Mouse (Mus musculus) MEL (cell line): ENCODE measurements around the gene Serpinb8. TPM values are rescaled to one million over a fixed set of nuclear protein-coding genes. Genes with fewer than 3 reads are reported as not detected.

ENCODE experiments used
- DNase-seq: peaks from one replicate; pipeline ENCODE4 v3.0.0; 2011; ENCODE audit warnings: low read depth, low spot score
- H3K27ac ChIP-seq: 2 replicates; pipeline ENCODE4 v1.5.1; 2012; ENCODE audit warnings: low read depth, mild to moderate bottlenecking, control low read depth, low read length, moderate library complexity; ENCODE audit not compliant: control insufficient read depth
- H3K27me3 ChIP-seq, 2 experiments: fragments of 150-350 bp in 1 of 2; sonication (generic) in 1 of 2; 2 replicates each; pipeline ENCODE4 v1.6.1; 2012; ENCODE audit warnings: low read length in 2 of 2, mild to moderate bottlenecking in 2 of 2, improper control_type of control experiment in 1 of 2, moderate library complexity in 1 of 2; ENCODE audit not compliant: insufficient read depth in 2 of 2, control insufficient read depth in 1 of 2
- H3K36me3 ChIP-seq, 2 experiments: 2 replicates each; pipeline ENCODE4 v1.6.1; 2012 to 2014; ENCODE audit warnings: low read length in 2 of 2, improper control_type of control experiment in 1 of 2, inconsistent platforms in 1 of 2, mild to moderate bottlenecking in 1 of 2; ENCODE audit not compliant: insufficient read depth in 2 of 2, control insufficient read depth in 1 of 2
- H3K4me1 ChIP-seq, 2 experiments: fragments of 150-350 bp in 1 of 2; sonication (generic) in 1 of 2; 2 replicates each; pipeline ENCODE4 v1.6.1; 2012; ENCODE audit warnings: low read length in 2 of 2, improper control_type of control experiment in 1 of 2, mild to moderate bottlenecking in 1 of 2; ENCODE audit not compliant: insufficient read depth in 2 of 2, control insufficient read depth in 1 of 2
- H3K4me3 ChIP-seq, 2 experiments: fragments of 150-350 bp in 1 of 2; sonication (generic) in 1 of 2; 2 replicates each; pipeline ENCODE4 v1.5.1; 2012; ENCODE audit warnings: low read depth in 2 of 2, low read length in 2 of 2, mild to moderate bottlenecking in 2 of 2, moderate library complexity in 2 of 2, control low read depth in 1 of 2, improper control_type of control experiment in 1 of 2; ENCODE audit not compliant: control insufficient read depth in 1 of 2, insufficient read depth in 1 of 2
- H3K79me2 ChIP-seq: 2 replicates; pipeline ENCODE4 v1.6.1; 2012; ENCODE audit warnings: mild to moderate bottlenecking, low read length, moderate library complexity; ENCODE audit not compliant: control insufficient read depth, poor library complexity, insufficient read depth
- H3K9ac ChIP-seq: 2 replicates; pipeline ENCODE4 v1.6.1; 2012; ENCODE audit warnings: low read depth, mild to moderate bottlenecking, control low read depth, low read length, moderate library complexity; ENCODE audit not compliant: control insufficient read depth, poor library complexity, severe bottlenecking
- H3K9me3 ChIP-seq: fragments of 150-350 bp; sonication (generic); replicated peaks from 2 replicates; pipeline ENCODE4 v1.6.1; 2012; ENCODE audit warnings: mild to moderate bottlenecking, low read length, improper control_type of control experiment, moderate library complexity; ENCODE audit not compliant: insufficient read depth
- CHD1 ChIP-seq: IDR thresholded peaks from 2 replicates; pipeline ENCODE4 v1.6.1; 2012; ENCODE audit warnings: low read depth, mild to moderate bottlenecking, inconsistent platforms, low read length, improper control_type of control experiment
- CHD2 ChIP-seq: IDR thresholded peaks from 2 replicates; pipeline ENCODE4 v1.6.1; 2011; ENCODE audit warnings: low read length, improper control_type of control experiment
- CTCF ChIP-seq, 3 experiments: IDR thresholded peaks in 2 of 3; conservative IDR thresholded peaks in 1 of 3; 2 replicates each; pipeline ENCODE4 v1.5.1; 2011 to 2012; ENCODE audit warnings: low read length in 3 of 3, low read depth in 2 of 3, mild to moderate bottlenecking in 2 of 3, improper control_type of control experiment in 1 of 3, inconsistent platforms in 1 of 3, mixed read lengths in 1 of 3, moderate library complexity in 1 of 3; ENCODE audit not compliant: control insufficient read depth in 1 of 3, insufficient read depth in 1 of 3, poor library complexity in 1 of 3, severe bottlenecking in 1 of 3
- ELF1 ChIP-seq: IDR thresholded peaks from 2 replicates; pipeline ENCODE4 v1.6.1; 2014; ENCODE audit warnings: low read depth, mild to moderate bottlenecking, inconsistent platforms, low read length, improper control_type of control experiment, moderate library complexity
- GATA1 ChIP-seq: IDR thresholded peaks from 2 replicates; pipeline ENCODE4 v1.6.1; 2011; ENCODE audit warnings: low read depth, low read length, improper control_type of control experiment
- JUND ChIP-seq: IDR thresholded peaks from 2 replicates; pipeline ENCODE4 v1.6.1; 2011; ENCODE audit warnings: low read depth, mild to moderate bottlenecking, improper control_type of control experiment, low read length
- KAT2A ChIP-seq: conservative IDR thresholded peaks from 2 replicates; pipeline ENCODE4 v1.6.1; 2012; ENCODE audit warnings: low read depth, low read length, improper control_type of control experiment, inconsistent platforms
- MAFK ChIP-seq: IDR thresholded peaks from 2 replicates; pipeline ENCODE4 v1.6.1; 2011; ENCODE audit warnings: low read depth, mild to moderate bottlenecking, low read length, improper control_type of control experiment, borderline replicate concordance
- MAX ChIP-seq: IDR thresholded peaks from 2 replicates; pipeline ENCODE4 v1.6.1; 2011; ENCODE audit warnings: low read length, improper control_type of control experiment
- MAZ ChIP-seq: IDR thresholded peaks from 2 replicates; pipeline ENCODE4 v1.6.1; 2012; ENCODE audit warnings: low read depth, mild to moderate bottlenecking, inconsistent platforms, low read length, improper control_type of control experiment
- MYB ChIP-seq: IDR thresholded peaks from 2 replicates; pipeline ENCODE4 v1.6.1; 2011; ENCODE audit warnings: mild to moderate bottlenecking, low read depth, low read length, improper control_type of control experiment
- MYC ChIP-seq: IDR thresholded peaks from 2 replicates; pipeline ENCODE4 v1.6.1; 2011; ENCODE audit warnings: low read depth, mild to moderate bottlenecking, low read length, improper control_type of control experiment, moderate library complexity
- NRF1 ChIP-seq: IDR thresholded peaks from 2 replicates; pipeline ENCODE4 v1.6.1; 2014; ENCODE audit warnings: low read depth, mild to moderate bottlenecking, inconsistent platforms, low read length, improper control_type of control experiment, moderate library complexity; ENCODE audit not compliant: poor library complexity, insufficient read depth, severe bottlenecking
- POLR2A ChIP-seq, 2 experiments: IDR thresholded peaks; 2 replicates each; pipeline ENCODE4 v1.6.1; 2011 to 2012; ENCODE audit warnings: low read length in 2 of 2, mild to moderate bottlenecking in 2 of 2, control low read depth in 1 of 2, improper control_type of control experiment in 1 of 2, low read depth in 1 of 2, moderate library complexity in 1 of 2; ENCODE audit not compliant: control insufficient read depth in 1 of 2, insufficient read depth in 1 of 2, poor library complexity in 1 of 2
- POLR2AphosphoS2 ChIP-seq: IDR thresholded peaks from 2 replicates; pipeline ENCODE4 v1.6.1; 2011; ENCODE audit warnings: low read length, improper control_type of control experiment
- RAD21 ChIP-seq: IDR thresholded peaks from 2 replicates; pipeline ENCODE4 v1.6.1; 2011; ENCODE audit warnings: mild to moderate bottlenecking, low read depth, low read length, improper control_type of control experiment
- RCOR1 ChIP-seq: IDR thresholded peaks from 2 replicates; pipeline ENCODE4 v1.6.1; 2012; ENCODE audit warnings: low read depth, mild to moderate bottlenecking, inconsistent platforms, low read length, improper control_type of control experiment
- SMC3 ChIP-seq: IDR thresholded peaks from 2 replicates; pipeline ENCODE4 v1.6.1; 2011; ENCODE audit warnings: low read depth, low read length, improper control_type of control experiment
- TBP ChIP-seq: IDR thresholded peaks from 2 replicates; pipeline ENCODE4 v1.8.0; 2011; ENCODE audit warnings: low read depth, low read length, improper control_type of control experiment
- TCF12 ChIP-seq: IDR thresholded peaks from 2 replicates; pipeline ENCODE4 v1.6.1; 2014; ENCODE audit warnings: low read depth, mild to moderate bottlenecking, inconsistent platforms, low read length, improper control_type of control experiment, moderate library complexity
- USF2 ChIP-seq, 2 experiments: IDR thresholded peaks; 2 replicates each; pipeline ENCODE4 v1.6.1; 2011 to 2012; ENCODE audit warnings: improper control_type of control experiment in 2 of 2, low read length in 2 of 2, borderline replicate concordance in 1 of 2, inconsistent platforms in 1 of 2, low read depth in 1 of 2, mild to moderate bottlenecking in 1 of 2; ENCODE audit not compliant: insufficient read depth in 1 of 2
- ZKSCAN1 ChIP-seq: IDR thresholded peaks from 2 replicates; pipeline ENCODE4 v1.6.1; 2012; ENCODE audit warnings: low read depth, mild to moderate bottlenecking, inconsistent platforms, low read length, improper control_type of control experiment, moderate library complexity
- ZMIZ1 ChIP-seq: IDR thresholded peaks from 2 replicates; pipeline ENCODE4 v1.6.1; 2012; ENCODE audit warnings: low read depth, mild to moderate bottlenecking, inconsistent platforms, low read length, improper control_type of control experiment, moderate library complexity
- ZNF384 ChIP-seq: IDR thresholded peaks from 2 replicates; pipeline ENCODE4 v1.6.1; 2012; ENCODE audit warnings: low read depth, mild to moderate bottlenecking, inconsistent platforms, low read length, improper control_type of control experiment
- polyA plus RNA-seq, 2 experiments: library from polyadenylated mRNA; stranded (reverse) in 1 of 2; unstranded in 1 of 2; fragments of >175 nt in 1 of 2; fragments of >200 nt in 1 of 2; gene quantifications; 2 replicates each; pipeline versions ENCODE4 v1.2.1 to v1.2.4; 2012; ENCODE audit warnings: low replicate concordance in 2 of 2, low read depth in 1 of 2; ENCODE audit not compliant: insufficient read length in 2 of 2, insufficient read depth in 1 of 2, missing spikeins in 1 of 2
- total RNA-seq: library from RNA; depleted of rRNA; stranded (reverse); fragments of 300-350 nt; gene quantifications from 2 replicates; pipeline ENCODE4 v1.2.3, GENCODE M21; 2012; rRNA removed

Serpinb8 gene
- total RNA-seq (not detected in 2 replicates), polyA plus RNA-seq (not detected)

- no peak for DNase-seq
- Histone ChIP-seq H3K27ac (no peak within 1 kb of the TSS), H3K4me3 (no peak within 1 kb of the TSS)
These were observed at the start of gene Serpinb8 for GRCm38 (mm10) chr1:107589691-107590470. TSS of gene Serpinb8 (plus strand) at chr1:107590006.

GRCm38 (mm10) chr1:107559494-107559893, 30.3 kb upstream of the Serpinb8 start:
- Histone ChIP-seq H3K27ac (no peak overlapping the region), H3K36me3 (no peaks in the 10 kb centered on the region), H3K4me3 (no peak overlapping the region), H3K4me1 (no peaks in the 10 kb centered on the region), H3K9ac (no peak overlapping the region), H3K79me2 (no peaks in the 10 kb centered on the region), H3K9me3 (no peaks in the 10 kb centered on the region), H3K27me3 (0 out of 4 replicates have a peak, but pooled peaks cover 0 to 2% of the 10 kb centered on the region in 2 experiments)
- DNase-seq: no peak
- no peak for TF ChIP-seq GATA1
- TF ChIP-seq TCF12: no peak
- TF ChIP-seq ZKSCAN1: no peak
- TF ChIP-seq CHD2: no peak
- no peak for TF ChIP-seq ELF1
- no peak for TF ChIP-seq CTCF (IDR thresholded peaks at IDR 0.05 in 2 of 3, conservative IDR thresholded peaks at IDR 0.05 in 1 of 3; ENCODE audit: control insufficient read depth in 1 of 3, insufficient read depth in 1 of 3, low read depth in 2 of 3, low read length in 3 of 3, poor library complexity in 1 of 3, severe bottlenecking in 1 of 3)
- TF ChIP-seq MAX: no peak
- TF ChIP-seq KAT2A: no peak
- no peak for TF ChIP-seq RCOR1
- no peak for TF ChIP-seq SMC3
- no peak for TF ChIP-seq MAFK
- no peak for TF ChIP-seq USF2 (IDR thresholded peaks at IDR 0.05; ENCODE audit: borderline replicate concordance in 1 of 2, insufficient read depth in 1 of 2, low read depth in 1 of 2, low read length in 2 of 2)
- TF ChIP-seq POLR2AphosphoS2: no peak
- no peak for TF ChIP-seq POLR2A (IDR thresholded peaks at IDR 0.05; ENCODE audit: control insufficient read depth in 1 of 2, insufficient read depth in 1 of 2, low read depth in 1 of 2, low read length in 2 of 2, poor library complexity in 1 of 2)

More at GRCm38 (mm10) chr1:107589691-107590470, at the start of gene Serpinb8:
- Histone ChIP-seq H3K27me3 (no peaks in the 10 kb centered on the region), H3K36me3 (no peaks in the 10 kb centered on the region), H3K9ac (no peak within 1 kb of the TSS), H3K9me3 (no peaks in the 10 kb centered on the region), H3K79me2 (no peaks in the 10 kb centered on the region), H3K4me1 (no peaks in the 10 kb centered on the region)
- TF ChIP-seq TBP (no peak), ZMIZ1 (no peak), MAZ (no peak), CTCF (IDR thresholded peaks at IDR 0.05 in 2 of 3, conservative IDR thresholded peaks at IDR 0.05 in 1 of 3; ENCODE audit: control insufficient read depth in 1 of 3, insufficient read depth in 1 of 3, low read depth in 2 of 3, low read length in 3 of 3, poor library complexity in 1 of 3, severe bottlenecking in 1 of 3) (no peak), RAD21 (no peak), POLR2AphosphoS2 (no peak), ZNF384 (no peak), NRF1 (no peak), MYB (no peak), CHD2 (no peak), MYC (no peak), CHD1 (no peak), JUND (no peak)
